Mouse (Mus musculus): Measurements from ENCODE around the gene Kbtbd7. TPM values are rescaled to one million over a fixed set of nuclear protein-coding genes. Genes with fewer than 3 reads are reported as not detected.

The Kbtbd7 gene
- 7.2 and 8.7 TPM in 2 replicates for polyA plus RNA-seq (2011; ENCODE audit: insufficient read depth, insufficient read length, low read depth, missing spikeins)

DNA sequence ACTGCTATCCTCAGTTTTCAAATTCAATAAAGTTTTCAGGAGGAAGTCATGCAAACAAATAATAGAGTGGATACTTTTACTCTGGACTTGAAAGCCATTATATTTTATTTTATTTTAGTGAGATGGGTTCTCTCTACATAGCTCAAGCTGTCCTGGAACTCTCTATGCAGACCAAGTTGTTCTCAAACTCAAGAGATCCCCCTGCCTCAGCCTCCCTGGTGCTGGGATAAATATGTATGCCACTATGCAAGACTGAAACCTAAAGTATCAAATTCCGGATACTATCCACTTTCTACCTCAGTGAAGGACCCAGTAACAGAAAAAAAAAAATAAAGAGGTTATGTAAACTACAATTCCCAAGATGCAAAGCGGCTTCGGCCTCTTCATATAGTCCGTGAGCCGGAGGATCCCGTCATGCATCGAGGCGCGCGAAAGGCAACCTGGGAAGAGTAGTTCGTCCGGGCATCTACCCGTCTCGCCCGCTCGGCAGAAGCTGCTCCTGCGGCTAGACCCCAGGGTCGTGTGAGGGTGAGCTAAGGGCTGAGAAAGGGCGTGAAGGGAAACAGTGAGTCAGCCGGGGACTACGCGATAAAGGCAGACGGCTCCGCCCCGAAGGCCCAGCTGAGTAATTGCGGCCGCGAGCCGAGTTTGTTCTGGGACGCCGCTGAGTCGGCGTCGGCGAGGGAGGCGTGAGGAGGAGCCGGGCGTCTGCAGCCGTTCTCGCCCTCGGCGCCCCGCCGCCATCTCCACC is at the start of gene Kbtbd7:
Gene Kbtbd7, plus strand, starts transcription at position 533 of the 751 bp plus-strand sequence.
- Histone ChIP-seq H3K4me3 (ENCODE audit: low read depth, low read length) (peak within 1 kb of the TSS; percentile 55), H3K9me3 (replicated peaks; ENCODE audit: control insufficient read depth, insufficient read depth, low read length, poor library complexity, severe bottlenecking) (0 out of 2 replicates have a peak, but pooled peaks cover 3% of the 10 kb centered on the region), H3K4me1 (ENCODE audit: control insufficient read depth, insufficient read depth, low read length) (peaks cover 5% of the 10 kb centered on the region), H3K9ac (ENCODE audit: low read depth, poor library complexity, severe bottlenecking) (no peak within 1 kb of the TSS), H3K27me3 (ENCODE audit: control insufficient read depth, insufficient read depth, low read length, poor library complexity, severe bottlenecking) (no peaks in the 10 kb centered on the region), H3K36me3 (ENCODE audit: control insufficient read depth, insufficient read depth, low read length, poor library complexity, severe bottlenecking) (no peaks in the 10 kb centered on the region), H3K27ac (ENCODE audit: insufficient read depth, low read length) (no peak within 1 kb of the TSS)
- TF ChIP-seq CTCF (IDR thresholded peaks at IDR 0.05; ENCODE audit: low read depth, low read length) (no peak), EP300 (IDR thresholded peaks at IDR 0.05; ENCODE audit: insufficient read depth, low read depth, low read length) (peak; percentile 52; the same call in 1 of the 2 replicates)

DNA sequence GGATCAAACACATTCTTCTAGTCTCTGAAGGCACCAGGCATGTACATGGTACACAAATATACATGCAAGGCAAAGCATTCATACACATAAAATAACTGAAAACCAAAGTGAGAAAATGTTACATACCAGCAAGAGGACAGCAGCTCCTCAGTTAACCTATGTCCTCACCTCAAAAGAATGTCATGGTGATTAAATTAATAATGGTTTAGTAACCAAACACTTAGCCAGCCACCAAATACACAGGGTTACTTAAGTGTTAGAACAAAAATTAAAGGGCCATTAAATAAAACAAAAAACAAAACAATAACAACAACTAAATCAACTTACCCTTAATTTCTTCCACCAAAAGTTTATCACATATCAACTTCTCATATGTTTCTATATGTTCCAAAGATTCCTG is 49.3 kb upstream of the Kbtbd7 start:
- Histone ChIP-seq H3K27ac (ENCODE audit: insufficient read depth, low read length) (no peak overlapping the region), H3K36me3 (ENCODE audit: control insufficient read depth, insufficient read depth, low read length, poor library complexity, severe bottlenecking) (peaks cover 25% of the 10 kb centered on the region), H3K27me3 (ENCODE audit: control insufficient read depth, insufficient read depth, low read length, poor library complexity, severe bottlenecking) (no peaks in the 10 kb centered on the region), H3K9ac (ENCODE audit: low read depth, poor library complexity, severe bottlenecking) (no peak overlapping the region), H3K9me3 (replicated peaks; ENCODE audit: control insufficient read depth, insufficient read depth, low read length, poor library complexity, severe bottlenecking) (no peaks in the 10 kb centered on the region), H3K4me3 (ENCODE audit: low read depth, low read length) (no peak overlapping the region), H3K4me1 (ENCODE audit: control insufficient read depth, insufficient read depth, low read length) (no peaks in the 10 kb centered on the region)
- TF ChIP-seq CTCF (IDR thresholded peaks at IDR 0.05; ENCODE audit: low read depth, low read length) = no peak
- TF ChIP-seq POLR2A (IDR thresholded peaks at IDR 0.05; ENCODE audit: insufficient read depth, low read length) = no peak
- TF ChIP-seq EP300 (IDR thresholded peaks at IDR 0.05; ENCODE audit: insufficient read depth, low read depth, low read length) = no peak

DNA sequence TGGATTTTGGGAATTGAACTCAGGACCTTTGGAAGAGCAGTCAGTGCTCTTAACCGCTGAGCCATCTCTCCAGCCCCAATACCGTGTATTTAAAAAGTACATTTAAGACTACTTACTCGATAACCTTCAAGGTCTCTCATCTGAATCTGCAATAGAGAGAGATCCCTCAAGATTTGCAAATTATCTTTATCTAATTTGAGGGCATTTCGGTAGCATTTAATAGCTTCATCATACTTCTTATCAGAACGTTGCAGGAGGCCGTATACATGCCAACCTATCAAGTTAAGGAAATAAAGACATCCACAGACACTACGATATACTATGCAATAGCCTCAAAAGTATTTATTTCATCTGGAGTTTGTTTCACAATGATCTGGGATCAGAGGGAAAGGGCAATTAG is 43.2 kb upstream of the Kbtbd7 start:
- TF ChIP-seq CTCF (IDR thresholded peaks at IDR 0.05; ENCODE audit: low read depth, low read length) (no peak), EP300 (IDR thresholded peaks at IDR 0.05; ENCODE audit: insufficient read depth, low read depth, low read length) (no peak), POLR2A (IDR thresholded peaks at IDR 0.05; ENCODE audit: insufficient read depth, low read length) (no peak)
- H3K9ac ChIP-seq (ENCODE audit: low read depth, poor library complexity, severe bottlenecking) = no peak overlapping the region
- H3K27ac ChIP-seq (ENCODE audit: insufficient read depth, low read length) = no peak overlapping the region
- no peaks in the 10 kb centered on the region for H3K4me1 ChIP-seq (ENCODE audit: control insufficient read depth, insufficient read depth, low read length)
- H3K4me3 ChIP-seq (ENCODE audit: low read depth, low read length) = no peak overlapping the region
- peaks cover 48% of the 10 kb centered on the region for H3K36me3 ChIP-seq (ENCODE audit: control insufficient read depth, insufficient read depth, low read length, poor library complexity, severe bottlenecking)
- no peaks in the 10 kb centered on the region for H3K27me3 ChIP-seq (ENCODE audit: control insufficient read depth, insufficient read depth, low read length, poor library complexity, severe bottlenecking)
- H3K9me3 ChIP-seq (replicated peaks; ENCODE audit: control insufficient read depth, insufficient read depth, low read length, poor library complexity, severe bottlenecking) = no peaks in the 10 kb centered on the region

DNA sequence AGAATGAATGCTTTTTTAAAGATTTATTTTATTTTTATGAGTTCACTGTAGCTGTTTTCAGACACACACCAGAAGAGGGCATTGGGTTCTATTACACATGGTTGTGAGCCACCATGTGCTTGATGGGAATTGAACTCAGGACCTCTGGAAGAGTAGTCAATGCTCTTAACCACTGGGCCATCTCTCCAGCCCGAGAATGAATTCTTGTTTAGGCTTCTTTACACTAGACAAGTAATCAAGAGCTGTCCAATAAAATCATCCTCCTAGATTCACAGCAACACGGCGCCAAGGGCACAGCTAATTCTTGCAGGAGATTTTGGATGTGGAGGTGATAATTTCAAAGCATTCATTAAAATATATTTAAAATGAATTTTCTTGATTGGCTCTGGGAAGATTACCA is 38.0 kb upstream of the Kbtbd7 start:
- H3K9me3 ChIP-seq (replicated peaks; ENCODE audit: control insufficient read depth, insufficient read depth, low read length, poor library complexity, severe bottlenecking) = no peaks in the 10 kb centered on the region
- no peak overlapping the region for H3K4me3 ChIP-seq (ENCODE audit: low read depth, low read length)
- peaks cover 28% of the 10 kb centered on the region for H3K36me3 ChIP-seq (ENCODE audit: control insufficient read depth, insufficient read depth, low read length, poor library complexity, severe bottlenecking)
- H3K9ac ChIP-seq (ENCODE audit: low read depth, poor library complexity, severe bottlenecking) = 0 out of 2 replicates have a peak overlapping the region, but pooled peaks have one; percentile 93
- no peaks in the 10 kb centered on the region for H3K4me1 ChIP-seq (ENCODE audit: control insufficient read depth, insufficient read depth, low read length)
- H3K27ac ChIP-seq (ENCODE audit: insufficient read depth, low read length) = no peak overlapping the region
- TF ChIP-seq CTCF (IDR thresholded peaks at IDR 0.05; ENCODE audit: low read depth, low read length) (no peak), EP300 (IDR thresholded peaks at IDR 0.05; ENCODE audit: insufficient read depth, low read depth, low read length) (no peak), POLR2A (IDR thresholded peaks at IDR 0.05; ENCODE audit: insufficient read depth, low read length) (no peak)
- no peaks in the 10 kb centered on the region for H3K27me3 ChIP-seq (ENCODE audit: control insufficient read depth, insufficient read depth, low read length, poor library complexity, severe bottlenecking)

DNA sequence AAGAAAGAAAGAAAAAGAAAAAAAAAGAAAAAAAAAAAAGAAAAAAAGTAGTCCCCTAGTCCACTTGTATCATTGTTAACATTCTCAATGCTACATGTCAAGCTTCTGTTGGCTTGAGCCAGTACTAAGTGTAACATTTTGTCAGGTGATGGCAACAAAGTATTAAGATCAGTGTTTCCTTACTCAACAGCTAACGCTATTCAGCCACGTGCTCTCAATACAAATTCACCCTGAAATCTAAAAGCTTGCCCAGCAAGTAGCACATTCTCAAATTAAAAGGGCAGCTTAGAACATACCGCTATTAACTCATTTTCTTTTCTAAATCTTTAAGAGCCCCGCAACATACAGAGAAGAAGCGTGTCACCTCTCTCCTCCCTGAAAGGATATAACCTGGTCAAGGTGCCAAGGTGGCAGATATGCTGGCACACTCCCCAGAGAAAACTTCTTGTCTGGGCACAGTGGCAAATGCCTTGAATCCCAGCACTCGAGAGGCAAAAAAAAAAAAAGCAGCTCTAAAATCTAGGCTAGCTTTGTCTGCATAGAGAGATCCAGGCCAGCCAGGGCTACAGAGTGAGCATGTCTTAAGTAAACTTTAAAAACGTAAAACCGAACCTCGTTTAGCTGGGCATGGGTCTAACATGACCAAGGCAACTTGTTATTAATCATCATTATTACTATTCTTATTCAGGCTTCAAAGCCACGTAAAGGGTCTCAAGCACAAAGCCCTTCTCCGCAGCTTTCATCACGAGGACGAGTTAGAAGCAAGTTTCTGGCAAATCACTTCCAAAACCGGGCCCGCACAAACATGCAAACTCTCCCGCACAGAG is 36.7 kb upstream of the Kbtbd7 start:
- H3K27me3 ChIP-seq (ENCODE audit: control insufficient read depth, insufficient read depth, low read length, poor library complexity, severe bottlenecking) = no peaks in the 10 kb centered on the region
- H3K27ac ChIP-seq (ENCODE audit: insufficient read depth, low read length) = peak overlapping the region; percentile 12
- peak overlapping the region; percentile 93 for H3K9ac ChIP-seq (ENCODE audit: low read depth, poor library complexity, severe bottlenecking)
- H3K9me3 ChIP-seq (replicated peaks; ENCODE audit: control insufficient read depth, insufficient read depth, low read length, poor library complexity, severe bottlenecking) = no peaks in the 10 kb centered on the region
- no peaks in the 10 kb centered on the region for H3K4me1 ChIP-seq (ENCODE audit: control insufficient read depth, insufficient read depth, low read length)
- TF ChIP-seq CTCF (IDR thresholded peaks at IDR 0.05; ENCODE audit: low read depth, low read length) (no peak), POLR2A (IDR thresholded peaks at IDR 0.05; ENCODE audit: insufficient read depth, low read length) (no peak), EP300 (IDR thresholded peaks at IDR 0.05; ENCODE audit: insufficient read depth, low read depth, low read length) (no peak)
- H3K36me3 ChIP-seq (ENCODE audit: control insufficient read depth, insufficient read depth, low read length, poor library complexity, severe bottlenecking) = peaks cover 23% of the 10 kb centered on the region
- peak overlapping the region; percentile 91 for H3K4me3 ChIP-seq (ENCODE audit: low read depth, low read length)
